20 mouse cellular contexts compared by ENCODE assay signal in the genomic region with DNA sequence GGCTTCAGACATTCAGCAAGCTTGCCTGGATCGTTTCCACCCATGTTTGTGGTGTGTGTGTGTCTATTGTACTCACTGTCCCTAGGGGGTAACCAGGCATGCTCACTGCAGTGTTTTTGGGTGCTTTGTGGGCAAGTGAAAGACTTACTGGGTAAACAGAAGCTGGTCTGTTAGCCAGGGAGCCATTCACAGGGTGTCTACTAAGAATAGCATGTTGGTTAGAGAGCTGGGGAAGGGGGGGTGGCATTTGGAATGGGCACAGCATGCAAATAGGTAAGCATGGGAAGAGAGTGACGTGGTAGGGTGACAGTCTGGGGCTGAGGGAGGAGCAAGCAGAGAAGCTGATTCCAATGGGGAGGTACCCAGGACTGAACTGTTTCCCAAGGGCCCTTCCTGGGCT.
DNase-seq lines count a peak whose midpoint lies in the region; ATAC-seq and TF ChIP-seq lines count a peak whose summit lies in the region.
"Had no signal": no experiment of that assay in that cellular context is flagged by ENCODE, and none has a peak within 500 bp of the region (broad histone marks: within the 10 kb centered on the region; RNA-seq: fewer than 3 reads in every experiment).

No protein-coding gene starts in this region.

- TF ChIP-seq CTCF in brain, embryonic 14.5 days (IDR thresholded peaks at IDR 0.05; ENCODE audit: borderline replicate concordance, extremely low read depth, insufficient read depth, insufficient read length) = no peak

- no peak overlapping the region for H3K9ac ChIP-seq in forebrain, embryonic 16.5 days (replicated peaks; ENCODE audit: low read depth, low read length)
- H3K9ac ChIP-seq: embryonic facial prominence, embryonic 13.5 days; limb, embryonic 12.5 days; liver, embryonic 13.5 days; lung, embryonic 15.5 days had no signal

- H3K27me3 ChIP-seq in megakaryocyte, embryonic 14.5 days (replicated peaks) = no peaks in the 10 kb centered on the region
- no peaks in the 10 kb centered on the region for H3K27me3 ChIP-seq in forebrain, embryonic 16.5 days (replicated peaks; ENCODE audit: control insufficient read depth, insufficient read depth, low read length)
- H3K27me3 ChIP-seq: embryonic facial prominence, embryonic 13.5 days; limb, embryonic 12.5 days; liver, embryonic 13.5 days; lung, embryonic 15.5 days had no signal

- peaks cover 55% of the 10 kb centered on the region for H3K9me3 ChIP-seq in megakaryocyte, embryonic 14.5 days
- H3K9me3 ChIP-seq in forebrain, embryonic 16.5 days (ENCODE audit: control insufficient read depth, low read length) = no peaks in the 10 kb centered on the region
- H3K9me3 ChIP-seq: embryonic facial prominence, embryonic 13.5 days; limb, embryonic 12.5 days; liver, embryonic 13.5 days; lung, embryonic 15.5 days had no signal

- H3K27ac ChIP-seq in forebrain, embryonic 16.5 days (ENCODE audit: low read length) = no peak overlapping the region
- H3K27ac ChIP-seq: embryonic facial prominence, embryonic 13.5 days; kidney, postnatal 0 days; layer of hippocampus, adult 2 months; left cerebral cortex, adult 2 months; limb, embryonic 12.5 days; liver, embryonic 13.5 days; lung, embryonic 15.5 days had no signal

- peak overlapping the region; percentile 16 for H3K4me3 ChIP-seq in megakaryocyte, embryonic 14.5 days (replicated peaks)
- H3K4me3 ChIP-seq in forebrain, embryonic 16.5 days (replicated peaks; ENCODE audit: low read length) = no peak overlapping the region
- H3K4me3 ChIP-seq: embryonic facial prominence, embryonic 13.5 days; layer of hippocampus, adult 2 months; left cerebral cortex, adult 2 months; limb, embryonic 12.5 days; liver, embryonic 13.5 days; lung, embryonic 15.5 days; myocyte had no signal

- DNase-seq in frontal cortex, postnatal 36 days (ENCODE audit: low spot score in 2 of 2) = peak; percentile 7 to 22
- DNase-seq in frontal cortex, postnatal 10 days (ENCODE audit: low spot score in 2 of 2) = no peak
- peak; percentile 79 for DNase-seq in brain, embryonic 14.5 days (ENCODE audit: low read depth)
- DNase-seq in urinary bladder, adult 2 months (ENCODE audit: low spot score) = no peak
- DNase-seq: B cell, adult 2 months; liver, embryonic 13.5 days; retina, postnatal 1 day; spleen, adult 18-20 months; thymus, adult 2 months had no signal

- ATAC-seq in megakaryocyte, adult 5-6 weeks (ENCODE audit: poor library complexity, severe bottlenecking) = no peak
- ATAC-seq in forebrain, embryonic 16.5 days = peak; percentile 56
- ATAC-seq: intestine, postnatal 0 days had no signal

- no peak for TF ChIP-seq POLR2A in brain, embryonic 14.5 days (IDR thresholded peaks at IDR 0.05; ENCODE audit: borderline replicate concordance, extremely low read depth, insufficient read depth, insufficient read length, poor library complexity, severe bottlenecking)

- no peaks in the 10 kb centered on the region for H3K4me1 ChIP-seq in megakaryocyte, embryonic 14.5 days
- H3K4me1 ChIP-seq in forebrain, embryonic 16.5 days (replicated peaks; ENCODE audit: control insufficient read depth, insufficient read depth, low read length) = peaks cover 37% of the 10 kb centered on the region
- H3K4me1 ChIP-seq: liver, embryonic 13.5 days; lung, embryonic 15.5 days had no signal

- H3K4me2 ChIP-seq in forebrain, embryonic 16.5 days (ENCODE audit: low read length) = no peak overlapping the region
- H3K4me2 ChIP-seq: embryonic facial prominence, embryonic 13.5 days; limb, embryonic 12.5 days; liver, embryonic 13.5 days; lung, embryonic 15.5 days had no signal

- H3K36me3 ChIP-seq in megakaryocyte, embryonic 14.5 days (replicated peaks; ENCODE audit: low read length) = no peaks in the 10 kb centered on the region
- H3K36me3 ChIP-seq in forebrain, embryonic 16.5 days (ENCODE audit: control insufficient read depth, insufficient read depth) = no peaks in the 10 kb centered on the region
- H3K36me3 ChIP-seq: limb, embryonic 12.5 days; liver, embryonic 13.5 days; lung, embryonic 15.5 days had no signal

- WGBS in forebrain, embryonic 16.5 days = 28% methylated on average over 2 of the region's 2 CpGs

Comparison
In these comparisons a context has a peak if more than half of its experiments do, and no peak if none do; other contexts are left out.
1. DNase-seq: peak in frontal cortex, postnatal 36 days (2 of 2) and brain, embryonic 14.5 days (single experiment); none in frontal cortex, postnatal 10 days (0 of 2) and urinary bladder, adult 2 months (single experiment).